8 mouse cellular contexts compared by ENCODE assay signal in genomic region chr13:59041013-59041764, GRCm38 (mm10).
DNase-seq lines count a peak whose midpoint lies in the region; ATAC-seq and TF ChIP-seq lines count a peak whose summit lies in the region.

No protein-coding gene starts in this region.

- H3K4me1 ChIP-seq in hindbrain, embryonic 11.5 days (replicated peaks; ENCODE audit: control insufficient read depth, insufficient read depth, low read length), result peaks cover 8% of the 10 kb centered on the region; the same call in 1 of the 2 replicates
- no peaks in the 10 kb centered on the region for H3K4me1 ChIP-seq in lung, postnatal 0 days (ENCODE audit: insufficient read depth, low read depth, low read length)

- peak overlapping the region; percentile 80 for H3K27ac ChIP-seq in hindbrain, embryonic 11.5 days (ENCODE audit: low read depth, low read length)
- no peak overlapping the region for H3K27ac ChIP-seq in lung, postnatal 0 days (ENCODE audit: low read length)

- no peak overlapping the region; the same call in 1 of the 2 replicates for H3K4me2 ChIP-seq in hindbrain, embryonic 11.5 days (replicated peaks; ENCODE audit: low read depth, low read length)
- H3K4me2 ChIP-seq in lung, postnatal 0 days (replicated peaks; ENCODE audit: low read depth, low read length), result no peak overlapping the region

- H3K36me3 ChIP-seq in hindbrain, embryonic 11.5 days (ENCODE audit: control insufficient read depth, insufficient read depth, low read length), result no peaks in the 10 kb centered on the region
- no peaks in the 10 kb centered on the region for H3K36me3 ChIP-seq in lung, postnatal 0 days (ENCODE audit: insufficient read depth, low read length)

- H3K4me3 ChIP-seq in hindbrain, embryonic 11.5 days (ENCODE audit: low read depth, low read length), result no peak overlapping the region
- H3K4me3 ChIP-seq in lung, postnatal 0 days (ENCODE audit: low read depth, low read length), result no peak overlapping the region

- no peak for TF ChIP-seq EP300 in lung, postnatal 0 days (IDR thresholded peaks at IDR 0.05)

- no peaks in the 10 kb centered on the region for H3K9me3 ChIP-seq in hindbrain, embryonic 11.5 days (ENCODE audit: control insufficient read depth, low read length)
- no peaks in the 10 kb centered on the region for H3K9me3 ChIP-seq in lung, postnatal 0 days (ENCODE audit: low read length)

- intact Hi-C loops in left cerebral cortex, postnatal 36 days (cut with DNase I), result no loop called here
- intact Hi-C loops in heart, postnatal 36 days (cut with DNase I), result no loop called here

- DNase-seq in cerebellum, adult 9-10 months, result peak; percentile 42
- no peak for DNase-seq in cerebellum, adult 11-12 months
- peak; percentile 86 for DNase-seq in hindbrain, embryonic 11.5 days (ENCODE audit: low spot score)
- peak; percentile 49 to 53 for DNase-seq in left cerebral cortex, postnatal 36 days (ENCODE audit: low spot score in 2 of 2)
- DNase-seq in right cerebral cortex, adult 2 months (ENCODE audit: low spot score in 2 of 2), result peak; percentile 65 to 69
- DNase-seq in heart, postnatal 36 days, result no peak
- DNase-seq in lung, postnatal 0 days (ENCODE audit: low spot score), result no peak
- no peak for DNase-seq in T-cell, adult 2 months (ENCODE audit: low spot score)

- H3K9ac ChIP-seq in hindbrain, embryonic 11.5 days (ENCODE audit: low read depth, low read length), result 0 out of 2 replicates have a peak overlapping the region, but pooled peaks have one; percentile 20
- H3K9ac ChIP-seq in lung, postnatal 0 days (replicated peaks; ENCODE audit: low read depth), result no peak overlapping the region

- no peaks in the 10 kb centered on the region for H3K27me3 ChIP-seq in hindbrain, embryonic 11.5 days (ENCODE audit: control insufficient read depth, insufficient read depth, low read length)
- H3K27me3 ChIP-seq in lung, postnatal 0 days (replicated peaks; ENCODE audit: insufficient read depth, low read length), result no peaks in the 10 kb centered on the region

- peak; percentile 99 for ATAC-seq in hindbrain, embryonic 11.5 days (ENCODE audit: low FRiP score)
- no peak for ATAC-seq in lung, postnatal 0 days

- TF ChIP-seq CTCF in lung, postnatal 0 days (IDR thresholded peaks at IDR 0.05), result no peak

- WGBS in hindbrain, embryonic 11.5 days, result 40% methylated on average over 9 of the region's 9 CpGs
- 62% methylated on average over 9 of the region's 9 CpGs for WGBS in lung, postnatal 0 days

Comparison
In these comparisons a context has a peak if more than half of its experiments do, and no peak if none do; other contexts are left out.
1. DNase-seq: peak in cerebellum, adult 9-10 months (single experiment), hindbrain, embryonic 11.5 days (single experiment), left cerebral cortex, postnatal 36 days (2 of 2) and right cerebral cortex, adult 2 months (2 of 2); none in cerebellum, adult 11-12 months (single experiment), heart, postnatal 36 days (0 of 2), lung, postnatal 0 days (single experiment) and T-cell, adult 2 months (single experiment).